Mouse (Mus musculus) frontal cortex, adult 2 months (tissue): ENCODE measurements at regions not wholly inside any gene's neighbourhood (a gene's known extent, or its start where the extent isn't known, plus 50 kb on each side); places are given as distances from the start of the nearest gene placed in this dataset.

Source experiments
- DNase-seq, 2 experiments: peaks; one replicate each; pipeline ENCODE4 v3.0.0; 2022; ENCODE audit warnings: low spot score in 1 of 2; ENCODE audit errors: extremely low spot score in 1 of 2

DNA sequence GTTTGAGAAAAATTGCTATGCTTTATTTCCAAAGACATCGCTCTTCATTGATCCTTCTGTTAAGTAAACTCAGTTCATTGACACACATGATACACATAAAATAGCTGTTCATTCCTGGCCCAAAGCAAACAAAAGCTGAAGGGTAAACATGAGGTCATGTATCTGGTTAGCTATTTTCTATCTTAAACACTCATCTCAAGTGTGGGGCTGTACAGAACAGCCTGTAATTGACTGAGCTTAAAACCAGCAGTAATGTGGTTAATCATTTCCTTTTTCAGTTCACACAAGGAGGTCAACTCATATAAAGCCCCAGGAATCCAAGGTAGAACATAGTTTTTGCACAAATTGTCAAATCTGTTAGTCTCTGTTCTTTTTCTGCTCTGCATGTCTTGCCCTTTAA, 94.5 kb downstream of the Cldn17 start:
- DNase-seq: no peak

DNA sequence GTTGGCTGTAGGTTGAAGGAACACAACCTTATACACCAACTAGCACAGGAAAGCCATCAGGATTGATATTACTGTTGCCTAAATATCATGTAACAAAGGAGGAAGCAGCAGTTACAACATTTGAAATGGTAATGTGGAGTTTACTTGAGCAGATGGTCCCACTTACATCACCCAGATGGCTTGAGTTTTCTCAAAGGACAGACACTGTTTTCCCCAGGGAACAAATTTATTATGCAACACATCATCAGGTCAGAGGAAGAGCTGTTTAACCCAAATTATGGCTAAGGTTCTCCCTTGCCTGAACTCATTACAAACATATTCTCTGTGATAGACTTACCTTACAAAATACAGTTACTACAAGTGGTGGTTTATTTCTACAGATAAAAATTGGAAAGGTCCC, 98.6 kb downstream of the Cldn17 start:
- DNase-seq: peak in 1 of 2 experiments; percentile 48

DNA sequence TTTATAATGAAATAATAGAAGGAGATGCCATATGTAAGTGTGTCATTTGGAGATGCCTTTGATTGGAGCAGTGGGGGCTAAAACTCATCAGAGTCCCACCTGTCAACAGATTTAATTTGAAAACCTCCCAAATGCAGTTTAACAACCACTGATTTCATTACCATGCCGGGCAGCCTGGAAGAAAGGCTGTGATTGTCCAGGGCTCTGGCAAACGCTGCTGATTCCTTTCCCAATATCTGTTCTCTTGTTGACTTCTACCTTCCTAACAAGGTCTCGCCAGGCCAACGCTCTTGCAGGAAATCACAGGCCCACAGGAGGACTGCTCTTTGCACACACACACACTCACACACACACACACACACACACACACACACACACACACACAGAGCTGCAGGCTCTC, 102.4 kb downstream of the Cldn17 start:
- no peak for DNase-seq

DNA sequence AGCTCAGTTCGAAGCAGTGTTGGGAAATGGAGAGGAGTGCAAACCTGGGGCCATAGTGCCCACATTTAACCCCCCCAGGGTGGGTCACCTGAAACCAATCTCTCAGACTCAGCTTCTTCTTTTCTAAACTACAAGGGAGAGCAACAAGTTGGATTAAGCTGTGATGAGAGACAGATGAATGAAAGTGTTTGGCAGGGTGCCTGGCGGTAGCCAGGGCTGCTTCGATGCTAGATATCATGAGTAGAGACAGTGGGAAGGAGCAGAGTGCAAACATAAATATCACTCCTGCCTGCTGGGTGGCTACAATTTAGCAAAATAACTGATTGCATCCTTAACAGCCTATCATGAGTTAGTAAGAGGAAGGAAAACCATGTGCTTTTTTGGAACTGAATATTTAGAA, 106.9 kb downstream of the Cldn17 start:
- no peak for DNase-seq

DNA sequence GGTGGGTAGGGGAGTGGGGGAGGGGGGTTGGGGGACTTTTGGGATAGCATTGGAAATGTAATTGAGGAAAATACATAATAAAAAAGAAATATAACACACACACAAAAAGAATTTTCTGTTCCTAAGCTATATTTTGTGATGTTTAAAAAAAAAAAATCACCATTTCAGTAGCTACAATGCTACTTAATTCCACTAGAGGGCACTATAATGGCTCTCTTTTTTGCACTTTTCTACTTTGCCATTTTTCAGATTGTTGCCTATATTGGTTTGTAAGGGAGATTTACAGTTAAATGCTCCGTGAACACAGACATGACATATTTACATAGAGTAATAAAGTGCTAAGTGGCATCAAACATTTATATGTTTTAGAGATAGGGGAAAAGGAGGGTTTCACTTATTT, 102.7 kb upstream of the Grik1 start:
- no peak for DNase-seq

DNA sequence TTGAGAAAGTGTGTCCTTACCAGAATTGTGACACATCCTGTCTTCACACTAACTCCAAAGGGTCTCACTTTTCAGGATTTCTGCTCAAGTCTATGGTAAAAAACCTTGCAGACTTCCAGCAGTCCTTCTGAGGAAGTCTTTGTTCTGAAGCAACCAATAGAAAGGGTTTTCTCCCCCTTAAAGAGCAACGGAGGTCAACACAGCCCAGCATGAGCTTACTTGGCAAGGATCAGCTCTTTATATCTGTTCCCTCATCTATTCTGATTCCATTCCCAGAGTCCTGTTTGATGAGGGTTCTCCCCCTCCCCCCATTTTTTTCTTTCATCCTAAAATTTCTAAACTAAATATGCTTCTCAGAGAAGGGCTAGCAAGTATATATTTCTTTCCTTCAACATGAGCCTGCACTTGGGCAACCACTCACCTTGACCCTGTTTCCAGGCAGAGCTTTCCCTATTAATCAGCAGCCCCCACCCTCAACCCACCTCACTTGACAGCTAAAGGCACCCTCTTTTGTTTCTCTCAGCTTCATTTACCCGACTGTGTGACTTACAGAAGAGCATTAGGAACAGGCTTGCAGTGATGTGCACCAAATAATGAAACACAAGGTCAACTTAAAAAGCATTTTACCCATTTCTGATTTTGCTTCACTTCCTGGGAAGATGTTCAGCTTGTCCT, 91.7 kb upstream of the Grik1 start:
- DNase-seq: no peak

DNA sequence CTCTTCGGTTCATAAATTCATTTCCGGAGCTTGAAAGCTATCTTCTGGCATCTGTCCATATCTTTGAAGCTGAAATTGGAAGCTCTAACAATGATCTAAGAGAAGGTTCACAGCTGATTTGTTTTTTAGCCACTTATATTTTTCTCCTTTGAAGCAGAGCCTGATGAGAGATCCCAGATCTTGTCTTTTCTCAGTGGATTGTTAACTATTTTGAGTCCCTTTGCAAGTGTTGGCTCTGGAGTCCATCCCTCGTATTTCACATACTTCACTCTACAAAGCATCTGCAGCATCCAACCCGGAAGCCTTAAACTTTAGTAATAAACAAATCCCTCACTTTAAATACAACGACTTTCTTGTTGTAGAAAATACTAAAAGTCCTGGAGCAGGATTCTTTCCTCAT, 85.6 kb upstream of the Grik1 start:
- no peak for DNase-seq

DNA sequence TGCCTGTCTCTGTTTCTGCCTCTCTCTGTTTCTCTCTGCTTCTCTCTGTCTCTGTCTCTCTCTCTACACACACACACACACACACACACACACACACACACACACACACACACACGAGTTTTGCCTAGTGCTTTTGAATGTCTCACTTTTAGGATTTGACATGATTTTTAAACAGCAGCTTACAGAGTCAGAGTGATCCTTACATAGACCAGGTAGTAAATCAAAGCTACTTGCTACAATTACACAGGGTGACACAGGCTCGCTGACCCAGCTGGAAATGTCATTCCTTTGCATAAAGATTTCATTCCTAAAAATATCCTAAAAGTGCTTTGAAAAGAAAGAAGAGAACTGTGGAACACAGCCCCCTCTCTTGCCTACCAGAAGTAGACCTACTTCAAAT, 84.5 kb upstream of the Grik1 start:
- DNase-seq: no peak

DNA sequence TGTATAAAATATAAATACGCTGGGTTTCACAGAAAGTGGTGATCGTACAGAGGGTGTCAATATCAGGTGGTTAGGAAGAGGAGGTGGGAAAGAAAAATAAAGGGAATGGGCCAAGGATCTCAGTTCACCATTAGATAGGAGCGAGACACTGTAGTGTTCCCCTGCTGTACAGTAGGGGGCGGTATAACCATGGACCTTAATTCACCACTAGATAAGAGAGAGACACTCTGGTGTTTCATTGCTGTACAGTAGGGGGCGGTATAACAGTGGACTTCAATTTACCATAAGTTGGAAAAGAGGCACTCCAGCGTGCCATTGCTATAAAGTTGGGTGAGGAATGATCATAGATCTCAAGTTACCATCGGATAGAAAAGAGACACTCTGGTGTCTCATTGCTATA, 82.0 kb upstream of the Grik1 start:
- DNase-seq: peak; percentile 8 to 70

DNA sequence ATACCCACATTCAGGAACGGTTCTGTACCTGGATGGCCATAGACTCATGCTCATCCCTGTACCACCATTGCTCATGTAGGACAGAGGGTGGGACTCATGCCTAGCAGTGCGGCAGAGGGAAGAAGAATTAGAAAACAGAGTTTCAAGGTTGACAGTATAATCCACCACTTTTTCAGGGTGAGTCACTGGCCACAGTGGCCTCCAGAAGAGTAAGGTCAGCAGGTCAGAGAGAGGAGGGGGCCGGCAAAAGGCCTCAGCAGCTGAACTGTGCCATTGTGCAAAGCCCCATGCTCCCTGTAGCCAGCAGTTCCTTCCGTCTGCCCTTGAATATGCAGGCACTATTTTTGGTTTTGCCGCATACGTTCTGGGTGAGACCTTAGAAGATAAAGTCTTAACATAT, 78.1 kb upstream of the Grik1 start:
- DNase-seq: no peak

DNA sequence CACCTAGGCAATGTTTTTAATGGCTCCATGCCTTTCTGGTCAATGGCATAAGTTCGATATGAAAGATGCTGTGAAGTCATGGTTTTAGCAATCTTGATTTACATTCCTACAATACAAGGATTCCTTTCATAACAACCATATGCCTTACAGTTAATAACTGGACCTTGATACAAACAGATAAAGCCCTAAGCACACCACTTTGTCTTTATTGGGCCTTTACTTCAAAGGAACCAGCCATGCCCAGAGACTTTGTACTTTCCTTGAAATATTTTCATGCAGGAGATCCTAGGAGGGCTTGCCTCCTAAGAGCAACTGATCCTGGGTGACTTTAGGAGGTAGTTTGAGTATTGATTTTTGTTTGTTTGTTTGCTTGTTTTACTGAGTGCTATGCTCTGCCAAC, 77.1 kb upstream of the Grik1 start:
- DNase-seq: no peak

DNA sequence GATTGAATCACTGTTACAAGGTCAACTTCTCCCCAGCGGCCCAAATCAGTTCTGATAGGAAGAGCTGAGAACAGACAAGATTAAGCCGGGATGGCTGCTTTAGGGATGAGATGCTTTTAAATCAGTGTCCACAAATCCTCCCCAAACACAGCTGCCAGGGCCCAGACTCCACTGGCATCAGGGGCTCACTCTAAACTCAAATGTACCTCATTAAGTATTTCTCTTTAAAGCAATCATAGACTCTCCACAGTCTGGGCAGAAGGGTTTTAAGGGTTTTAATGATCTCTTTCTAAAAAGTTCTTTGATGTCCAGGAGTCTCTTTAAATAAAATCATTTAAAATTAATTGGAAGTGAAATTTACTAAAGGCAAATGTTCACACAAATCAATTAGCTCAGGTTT, 70.0 kb upstream of the Grik1 start:
- DNase-seq: no peak
